In genomic region chr11:102096887-102097391, GRCm38 (mm10) we compare ENCODE assay signal across 1 mouse cellular context.
TF ChIP-seq lines count a peak whose summit lies in the region.

No protein-coding gene starts in this region.

TF ChIP-seq in C2C12, 6 proteins besides CTCF, POLR2A, EP300 and RAD21:
- no peak for TF ChIP-seq MAX (IDR thresholded peaks at IDR 0.05)
- TF ChIP-seq MYOG (IDR thresholded peaks at IDR 0.05; ENCODE audit: control insufficient read depth, extremely low read depth, insufficient read length), result no peak
- TF ChIP-seq CEBPB (IDR thresholded peaks at IDR 0.05; ENCODE audit: low read depth), result no peak
- TF ChIP-seq USF1 (IDR thresholded peaks at IDR 0.05; ENCODE audit: low read depth), result no peak
- TF ChIP-seq FOSL1 (IDR thresholded peaks at IDR 0.05; ENCODE audit: insufficient read depth, low read length, poor library complexity, severe bottlenecking), result no peak
